Mouse (Mus musculus) liver, adult (tissue): ENCODE data around the gene Plekho2.

Experiments
- GATA4 ChIP-seq: IDR thresholded peaks from 2 replicates; pipeline ENCODE4 v1.6.1; 2014; ENCODE audit warnings: mild to moderate bottlenecking, low read length; ENCODE audit not compliant: insufficient replicate concordance

Gene Plekho2

GRCm38 (mm10) chr9:65550079-65550831, 29.6 kb downstream of the Plekho2 start:
- no peak; the same call in 1 of the 2 replicates for TF ChIP-seq GATA4

- no peak for TF ChIP-seq GATA4
These were observed 30.2 kb downstream of the Plekho2 start for GRCm38 (mm10) chr9:65549643-65550042.

- TF ChIP-seq GATA4 = no peak
These were observed 30.7 kb downstream of the Plekho2 start for GRCm38 (mm10) chr9:65549139-65549538.

GRCm38 (mm10) chr9:65548311-65548710, 31.5 kb downstream of the Plekho2 start:
- no peak for TF ChIP-seq GATA4

- no peak for TF ChIP-seq GATA4
These were observed 32.0 kb downstream of the Plekho2 start for GRCm38 (mm10) chr9:65547844-65548243.

GRCm38 (mm10) chr9:65547111-65547510, 32.7 kb downstream of the Plekho2 start:
- no peak for TF ChIP-seq GATA4

- TF ChIP-seq GATA4 = peak; percentile 55; the same call in 1 of the 2 replicates
These were observed 33.5 kb downstream of the Plekho2 start for GRCm38 (mm10) chr9:65546413-65546695.

- no peak for TF ChIP-seq GATA4
These were observed 34.0 kb downstream of the Plekho2 start for GRCm38 (mm10) chr9:65545635-65546412.

- peak; percentile 77; the same call in 1 of the 2 replicates for TF ChIP-seq GATA4
These were observed 37.7 kb downstream of the Plekho2 start for GRCm38 (mm10) chr9:65542111-65542524.

GRCm38 (mm10) chr9:65541126-65542068, 38.4 kb downstream of the Plekho2 start:
- no peak for TF ChIP-seq GATA4

- TF ChIP-seq GATA4 = no peak
These were observed 40.1 kb downstream of the Plekho2 start for GRCm38 (mm10) chr9:65539697-65540096.

- no peak for TF ChIP-seq GATA4
These were observed 41.8 kb downstream of the Plekho2 start for GRCm38 (mm10) chr9:65537901-65538630.

- TF ChIP-seq GATA4 = no peak
These were observed 43.3 kb downstream of the Plekho2 start for GRCm38 (mm10) chr9:65536491-65536890.

- peak; percentile 38; the same call in 1 of the 2 replicates for TF ChIP-seq GATA4
These were observed 43.9 kb downstream of the Plekho2 start for GRCm38 (mm10) chr9:65535789-65536469.

- TF ChIP-seq GATA4 = no peak
These were observed 44.6 kb downstream of the Plekho2 start for GRCm38 (mm10) chr9:65535191-65535722.
